Mouse (Mus musculus) R1 (cell line): ENCODE measurements around the gene Hyal1.
A peak's percentile ranks its signal among the peaks of the same experiment; 100 is the strongest.

ENCODE experiments used
- DNase-seq: peaks from one replicate; pipeline ENCODE4 v3.0.0-alpha.2; 2018; ENCODE audit warnings: low read depth, low spot score

Gene Hyal1

GRCm38 (mm10) chr9:107576357-107577107, at the start of gene Hyal1:
Gene Hyal1 (plus strand): TSS chr9:107576927.
- DNase-seq, result peak; percentile 90

GRCm38 (mm10) chr9:107533791-107534407, 42.8 kb upstream of the Hyal1 start, which contains the start of gene Tmem115:
Gene Tmem115 (plus strand): TSS chr9:107533945.
- peak; percentile 100 for DNase-seq

GRCm38 (mm10) chr9:107534408-107535202, 42.1 kb upstream of the Hyal1 start:
- no peak for DNase-seq

- DNase-seq, result no peak
Observed at GRCm38 (mm10) chr9:107538231-107538630, 38.5 kb upstream of the Hyal1 start.

- no peak for DNase-seq
Observed at GRCm38 (mm10) chr9:107538711-107539110, 38.0 kb upstream of the Hyal1 start.

- DNase-seq, result no peak
Observed at GRCm38 (mm10) chr9:107539940-107540339, 36.8 kb upstream of the Hyal1 start.

GRCm38 (mm10) chr9:107540420-107540819, 36.3 kb upstream of the Hyal1 start:
- DNase-seq, result no peak

- DNase-seq, result no peak
Observed at GRCm38 (mm10) chr9:107541005-107541404, 35.7 kb upstream of the Hyal1 start.

GRCm38 (mm10) chr9:107541474-107542351, 35.0 kb upstream of the Hyal1 start, which contains the start of the genes Cyb561d2 and Nprl2:
Gene Cyb561d2 (minus strand): TSS chr9:107542193.
Gene Nprl2 (plus strand): TSS chr9:107542226.
- DNase-seq, result peak; percentile 97

GRCm38 (mm10) chr9:107542352-107542686, 34.4 kb upstream of the Hyal1 start:
- DNase-seq, result no peak

GRCm38 (mm10) chr9:107542721-107543120, 34.0 kb upstream of the Hyal1 start:
- peak; percentile 58 for DNase-seq

GRCm38 (mm10) chr9:107543299-107543698, 33.4 kb upstream of the Hyal1 start:
- DNase-seq, result no peak

- DNase-seq, result no peak
Observed at GRCm38 (mm10) chr9:107544196-107544700, 32.5 kb upstream of the Hyal1 start.

- DNase-seq, result no peak
Observed at GRCm38 (mm10) chr9:107544729-107545128, 32.0 kb upstream of the Hyal1 start.

GRCm38 (mm10) chr9:107545199-107545598, 31.5 kb upstream of the Hyal1 start:
- no peak for DNase-seq

GRCm38 (mm10) chr9:107545602-107546001, 31.1 kb upstream of the Hyal1 start:
- DNase-seq, result peak; percentile 80

- DNase-seq, result peak; percentile 94
Observed at GRCm38 (mm10) chr9:107547026-107547425, 29.7 kb upstream of the Hyal1 start, which contains the start of gene Zmynd10. Gene Zmynd10 (plus strand): TSS chr9:107547298.

- no peak for DNase-seq
Observed at GRCm38 (mm10) chr9:107547957-107548356, 28.8 kb upstream of the Hyal1 start.

- no peak for DNase-seq
Observed at GRCm38 (mm10) chr9:107548820-107549219, 27.9 kb upstream of the Hyal1 start.

- no peak for DNase-seq
Observed at GRCm38 (mm10) chr9:107549297-107550074, 27.2 kb upstream of the Hyal1 start.
